Mouse (Mus musculus) limb, embryonic 15.5 days (tissue): ENCODE measurements at regions not wholly inside any gene's neighbourhood (a gene's known extent, or its start where the extent isn't known, plus 50 kb on each side); places are given as distances from the start of the nearest gene placed in this dataset.

Source experiments
- ATAC-seq: fragments of 200-750 bp; cut with Nextera tagmentation; 2 replicates; pipeline ENCODE4 v1.8.0; 2017; ENCODE audit warnings: low read depth, moderate TSS enrichment; ENCODE audit not compliant: insufficient number of reproducible peaks, low FRiP score, low TSS enrichment
- H3K27ac ChIP-seq: fragments of 300-500 bp; sonication (generic); 2 replicates; pipeline ENCODE4 v1.5.1; 2015; ENCODE audit warnings: moderate library complexity, mild to moderate bottlenecking, inconsistent platforms
- H3K27me3 ChIP-seq: fragments of 300-500 bp; sonication (generic); 2 replicates; pipeline ENCODE4 v1.6.1; 2015; ENCODE audit warnings: inconsistent platforms
- H3K36me3 ChIP-seq: fragments of 300-500 bp; sonication (generic); 2 replicates; pipeline ENCODE4 v1.6.1; 2015; ENCODE audit warnings: inconsistent platforms
- H3K4me1 ChIP-seq: fragments of 300-500 bp; sonication (generic); 2 replicates; pipeline ENCODE4 v1.6.1; 2015; ENCODE audit warnings: inconsistent platforms
- H3K4me2 ChIP-seq: fragments of 300-500 bp; sonication (generic); 2 replicates; pipeline ENCODE4 v1.6.1; 2015; ENCODE audit warnings: mild to moderate bottlenecking, inconsistent platforms
- H3K4me3 ChIP-seq: fragments of 300-500 bp; sonication (generic); 2 replicates; pipeline ENCODE4 v1.5.1; 2015; ENCODE audit warnings: mild to moderate bottlenecking, inconsistent platforms
- H3K9ac ChIP-seq: fragments of 300-500 bp; sonication (generic); 2 replicates; pipeline ENCODE4 v1.6.1; 2015; ENCODE audit warnings: inconsistent platforms
- H3K9me3 ChIP-seq: fragments of 300-500 bp; sonication (generic); 2 replicates; pipeline ENCODE4 v1.6.1; 2016; ENCODE audit warnings: inconsistent platforms
- WGBS: fragments of 180-500 bp; shearing (Covaris S2); methylation state at CpG from one replicate; pipeline ENCODE4 v1.1.7; 2015; 5-methylcytosine and 5-hydroxymethylcytosine counted together

GRCm38 (mm10) chr12:15319647-15320046 lies 497.1 kb downstream of the Trib2 start:
- H3K36me3 ChIP-seq = no peaks in the 10 kb centered on the region
- no peak overlapping the region for H3K27ac ChIP-seq
- H3K9ac ChIP-seq = no peak overlapping the region
- H3K4me2 ChIP-seq = no peak overlapping the region
- no peaks in the 10 kb centered on the region for H3K9me3 ChIP-seq
- no peaks in the 10 kb centered on the region for H3K4me1 ChIP-seq
- ATAC-seq = no peak
- WGBS = 64% methylated on average over 1 of the region's 1 CpGs
- H3K27me3 ChIP-seq = no peaks in the 10 kb centered on the region
- no peak overlapping the region for H3K4me3 ChIP-seq

GRCm38 (mm10) chr12:15294898-15295297 lies 521.8 kb downstream of the Trib2 start:
- H3K9ac ChIP-seq = no peak overlapping the region
- H3K4me3 ChIP-seq = no peak overlapping the region
- no peak overlapping the region for H3K27ac ChIP-seq
- no peaks in the 10 kb centered on the region for H3K4me1 ChIP-seq
- WGBS = 86% methylated on average over 2 of the region's 2 CpGs
- no peaks in the 10 kb centered on the region for H3K27me3 ChIP-seq
- no peak for ATAC-seq
- H3K36me3 ChIP-seq = no peaks in the 10 kb centered on the region
- no peaks in the 10 kb centered on the region for H3K9me3 ChIP-seq
- H3K4me2 ChIP-seq = no peak overlapping the region

- Histone ChIP-seq H3K9ac (no peak overlapping the region), H3K27me3 (no peaks in the 10 kb centered on the region), H3K27ac (no peak overlapping the region), H3K4me1 (no peaks in the 10 kb centered on the region), H3K36me3 (no peaks in the 10 kb centered on the region), H3K4me3 (no peak overlapping the region), H3K4me2 (no peak overlapping the region), H3K9me3 (no peaks in the 10 kb centered on the region)
- ATAC-seq = no peak
- 79% methylated on average over 1 of the region's 1 CpGs for WGBS
Observed at GRCm38 (mm10) chr12:15262165-15262564, 554.6 kb downstream of the Trib2 start.

- H3K9me3 ChIP-seq = no peaks in the 10 kb centered on the region
- ATAC-seq = no peak
- no peak overlapping the region for H3K27ac ChIP-seq
- WGBS = 84% methylated on average over 1 of the region's 1 CpGs
- no peaks in the 10 kb centered on the region for H3K27me3 ChIP-seq
- no peak overlapping the region for H3K9ac ChIP-seq
- H3K4me2 ChIP-seq = no peak overlapping the region
- no peaks in the 10 kb centered on the region for H3K36me3 ChIP-seq
- H3K4me1 ChIP-seq = no peaks in the 10 kb centered on the region
- H3K4me3 ChIP-seq = no peak overlapping the region
Observed at GRCm38 (mm10) chr12:15261604-15262003, 555.1 kb downstream of the Trib2 start.

- WGBS = 64% methylated on average over 2 of the region's 2 CpGs
- no peak overlapping the region for H3K27ac ChIP-seq
- no peaks in the 10 kb centered on the region for H3K36me3 ChIP-seq
- no peak for ATAC-seq
- H3K27me3 ChIP-seq = no peaks in the 10 kb centered on the region
- no peaks in the 10 kb centered on the region for H3K4me1 ChIP-seq
- H3K4me2 ChIP-seq = no peak overlapping the region
- H3K9me3 ChIP-seq = no peaks in the 10 kb centered on the region
- H3K4me3 ChIP-seq = no peak overlapping the region
- no peak overlapping the region for H3K9ac ChIP-seq
Observed at GRCm38 (mm10) chr12:15260907-15261415, 555.8 kb downstream of the Trib2 start.

GRCm38 (mm10) chr12:15244966-15245365 lies 571.8 kb downstream of the Trib2 start:
- Histone ChIP-seq H3K4me3 (no peak overlapping the region), H3K27ac (no peak overlapping the region), H3K27me3 (no peaks in the 10 kb centered on the region), H3K9me3 (no peaks in the 10 kb centered on the region), H3K36me3 (no peaks in the 10 kb centered on the region), H3K4me2 (no peak overlapping the region), H3K4me1 (no peaks in the 10 kb centered on the region), H3K9ac (no peak overlapping the region)
- ATAC-seq = no peak
- WGBS = 62% methylated on average over 4 of the region's 4 CpGs

GRCm38 (mm10) chr12:15222497-15223170 lies 594.1 kb downstream of the Trib2 start:
- no peaks in the 10 kb centered on the region for H3K9me3 ChIP-seq
- H3K4me2 ChIP-seq = no peak overlapping the region
- H3K27me3 ChIP-seq = no peaks in the 10 kb centered on the region
- H3K27ac ChIP-seq = no peak overlapping the region
- no peak overlapping the region for H3K4me3 ChIP-seq
- no peaks in the 10 kb centered on the region for H3K4me1 ChIP-seq
- ATAC-seq = no peak
- H3K9ac ChIP-seq = no peak overlapping the region
- WGBS = 87% methylated on average over 5 of the region's 5 CpGs
- H3K36me3 ChIP-seq = no peaks in the 10 kb centered on the region

GRCm38 (mm10) chr12:15218504-15218903 lies 598.2 kb downstream of the Trib2 start:
- H3K4me2 ChIP-seq = no peak overlapping the region
- H3K9me3 ChIP-seq = no peaks in the 10 kb centered on the region
- H3K27ac ChIP-seq = no peak overlapping the region
- no peaks in the 10 kb centered on the region for H3K27me3 ChIP-seq
- H3K9ac ChIP-seq = no peak overlapping the region
- ATAC-seq = no peak
- H3K36me3 ChIP-seq = no peaks in the 10 kb centered on the region
- no peak overlapping the region for H3K4me3 ChIP-seq
- no peaks in the 10 kb centered on the region for H3K4me1 ChIP-seq
- 68% methylated on average over 8 of the region's 8 CpGs for WGBS

- Histone ChIP-seq H3K9ac (no peak overlapping the region), H3K27me3 (no peaks in the 10 kb centered on the region), H3K27ac (no peak overlapping the region), H3K4me2 (no peak overlapping the region), H3K4me3 (no peak overlapping the region), H3K9me3 (no peaks in the 10 kb centered on the region), H3K36me3 (no peaks in the 10 kb centered on the region), H3K4me1 (no peaks in the 10 kb centered on the region)
- no peak for ATAC-seq
- 77% methylated on average over 3 of the region's 3 CpGs for WGBS
Observed at GRCm38 (mm10) chr12:15216180-15216579, 600.5 kb downstream of the Trib2 start.

GRCm38 (mm10) chr12:15174411-15175041 lies 642.2 kb downstream of the Trib2 start:
- WGBS = 37% methylated on average over 6 of the region's 6 CpGs
- no peaks in the 10 kb centered on the region for H3K27me3 ChIP-seq

GRCm38 (mm10) chr12:15162605-15163004 lies 654.1 kb downstream of the Trib2 start:
- H3K9ac ChIP-seq = no peak overlapping the region

More at GRCm38 (mm10) chr12:15174411-15175041, 642.2 kb downstream of the Trib2 start:
- Histone ChIP-seq H3K4me1 (no peaks in the 10 kb centered on the region), H3K9me3 (no peaks in the 10 kb centered on the region), H3K36me3 (no peaks in the 10 kb centered on the region), H3K4me2 (no peak overlapping the region), H3K4me3 (no peak overlapping the region), H3K27ac (no peak overlapping the region), H3K9ac (no peak overlapping the region)
- ATAC-seq = no peak

GRCm38 (mm10) chr12:15161864-15162263 lies 654.9 kb downstream of the Trib2 start:
- H3K27ac ChIP-seq = no peak overlapping the region
- no peak overlapping the region for H3K9ac ChIP-seq
- H3K4me3 ChIP-seq = no peak overlapping the region
- no peak overlapping the region for H3K4me2 ChIP-seq
- H3K9me3 ChIP-seq = no peaks in the 10 kb centered on the region
- no peaks in the 10 kb centered on the region for H3K36me3 ChIP-seq
- ATAC-seq = no peak
- H3K4me1 ChIP-seq = no peaks in the 10 kb centered on the region
- no peaks in the 10 kb centered on the region for H3K27me3 ChIP-seq
- 75% methylated on average over 3 of the region's 3 CpGs for WGBS

More at GRCm38 (mm10) chr12:15162605-15163004, 654.1 kb downstream of the Trib2 start:
- Histone ChIP-seq H3K4me2 (no peak overlapping the region), H3K4me3 (no peak overlapping the region), H3K4me1 (no peaks in the 10 kb centered on the region), H3K36me3 (no peaks in the 10 kb centered on the region), H3K27me3 (no peaks in the 10 kb centered on the region), H3K27ac (no peak overlapping the region), H3K9me3 (no peaks in the 10 kb centered on the region)
- no peak for ATAC-seq
- 71% methylated on average over 5 of the region's 5 CpGs for WGBS
